ENCODE assay signal across 21 mouse cellular contexts in genomic region chr4:156023520-156023919, GRCm38 (mm10). TPM values are rescaled to one million over a fixed set of nuclear protein-coding genes. Genes with fewer than 3 reads are reported as not detected.
DNase-seq lines count a peak whose midpoint lies in the region; ATAC-seq and TF ChIP-seq lines count a peak whose summit lies in the region.
"Had no signal": no experiment of that assay in that cellular context is flagged by ENCODE, and none has a peak within 500 bp of the region (broad histone marks: within the 10 kb centered on the region; RNA-seq: fewer than 3 reads in every experiment).

No protein-coding gene starts in this region.

- H3K4me1 ChIP-seq in lung, adult 2 months (ENCODE audit: control insufficient read depth, insufficient read depth, low read length), result peaks cover 6% of the 10 kb centered on the region
- H3K4me1 ChIP-seq: forebrain, embryonic 13.5 days; hindbrain, embryonic 15.5 days had no signal

- no peak for TF ChIP-seq CTCF in lung, adult 2 months (IDR thresholded peaks at IDR 0.05; ENCODE audit: insufficient read depth, low read length)

- no peak overlapping the region for H3K4me3 ChIP-seq in lung, adult 2 months (replicated peaks; ENCODE audit: extremely low read depth, low read depth, low read length)
- H3K4me3 ChIP-seq: embryonic facial prominence, embryonic 13.5 days; forebrain, embryonic 13.5 days; heart, adult 2 months; heart, embryonic 12.5 days; hindbrain, embryonic 15.5 days had no signal

- WGBS in lung, adult 2 months, result 79% methylated on average over 9 of the region's 9 CpGs

- TF ChIP-seq POLR2A in lung, adult 2 months (IDR thresholded peaks at IDR 0.05; ENCODE audit: borderline replicate concordance, extremely low read depth, low read depth, low read length), result no peak

- DNase-seq in CD4-positive, CD25-positive, alpha-beta regulatory T cell, adult 2 months (ENCODE audit: low read depth, low spot score), result peak; percentile 59
- peak; percentile 44 for DNase-seq in naive thymus-derived CD4-positive, alpha-beta T cell, adult 2 months (ENCODE audit: low read depth)
- DNase-seq in thymus, postnatal 14 days, result peak; percentile 66
- DNase-seq in layer of hippocampus, adult 9-11 months, result no peak
- no peak for DNase-seq in lung, adult 2 months
- DNase-seq in ovary, postnatal 10 days (ENCODE audit: low spot score), result no peak
- DNase-seq: adrenal gland, adult 2 months; adrenal gland, postnatal 25 days; B cell, adult 2 months; cerebellum, adult 18-20 months; cerebellum, adult 9-11 months; cerebellum, postnatal 36 days; gastrocnemius, postnatal 14 days had no signal

- no peak for ATAC-seq in CD4-positive, CD25-positive, alpha-beta regulatory T cell, adult 4 months
- ATAC-seq: forebrain, embryonic 13.5 days; inflammation-experienced regulatory T-cells, adult 6 months had no signal

RNA-seq across cellular contexts. Expression of gene Tnfrsf18, which starts 2.4 kb away (rescaled TPM):
- 100 to 1,000 TPM; 745 to 823 TPM for polyA plus RNA-seq in CD4-positive, CD25-positive, alpha-beta regulatory T cell, adult 4 months (2017; shearing (Covaris generic))
- polyA plus RNA-seq in lung, adult 2 months (2012; rRNA removed), result 4.3 and 5.2 TPM in 2 replicates

RNA-seq across cellular contexts. Expression of gene Tnfrsf4, which starts 9.9 kb away (rescaled TPM):
- 1,000 to 10,000 TPM; 1,065 to 1,393 TPM for polyA plus RNA-seq in CD4-positive, CD25-positive, alpha-beta regulatory T cell, adult 4 months (2017; shearing (Covaris generic))
- 5.4 and 7.3 TPM in 2 replicates for polyA plus RNA-seq in lung, adult 2 months (2012; rRNA removed)

RNA-seq across cellular contexts. Expression of gene Sdf4, which starts 30.8 kb away (rescaled TPM):
- 100 to 1,000 TPM; 528 to 589 TPM for polyA plus RNA-seq in CD4-positive, CD25-positive, alpha-beta regulatory T cell, adult 4 months (2017; shearing (Covaris generic))
- polyA plus RNA-seq in lung, adult 2 months (2012; rRNA removed), result 54.3 and 63.6 TPM in 2 replicates

RNA-seq across cellular contexts. Expression of gene B3galt6, which starts 31.1 kb away (rescaled TPM):
- polyA plus RNA-seq in CD4-positive, CD25-positive, alpha-beta regulatory T cell, adult 4 months (2017; shearing (Covaris generic)), result 1 to 10 TPM in 1 of 2 experiments, under 1 TPM in 1; 0.92 to 1.3 TPM
- 6.1 and 7.4 TPM in 2 replicates for polyA plus RNA-seq in lung, adult 2 months (2012; rRNA removed)

RNA-seq across cellular contexts. Expression of gene Ttll10, which starts 35.7 kb away (rescaled TPM):
- polyA plus RNA-seq in CD4-positive, CD25-positive, alpha-beta regulatory T cell, adult 4 months (2017; shearing (Covaris generic)), result under 1 TPM; 0.35 to 0.81 TPM
- 5.8 and 7.2 TPM in 2 replicates for polyA plus RNA-seq in lung, adult 2 months (2012; rRNA removed)
- polyA plus RNA-seq: forebrain, embryonic 13.5 days; hindbrain, embryonic 11.5 days; hindbrain, embryonic 15.5 days had no signal

Comparison
In these comparisons a context has a peak if more than half of its experiments do, and no peak if none do; other contexts are left out.
1. DNase-seq: peak in CD4-positive, CD25-positive, alpha-beta regulatory T cell, adult 2 months (single experiment), naive thymus-derived CD4-positive, alpha-beta T cell, adult 2 months (single experiment) and thymus, postnatal 14 days (single experiment); none in layer of hippocampus, adult 9-11 months (single experiment), lung, adult 2 months (single experiment) and ovary, postnatal 10 days (single experiment).
2. RNA of gene Tnfrsf18, which starts 2.4 kb away (polyA plus RNA-seq): 745 to 823 TPM in CD4-positive, CD25-positive, alpha-beta regulatory T cell, adult 4 months; 4.3 to 5.2 TPM in lung, adult 2 months; every median in the first group is over 100 times any median in the second.
3. RNA of gene Tnfrsf4, which starts 9.9 kb away (polyA plus RNA-seq): 1,065 to 1,393 TPM in CD4-positive, CD25-positive, alpha-beta regulatory T cell, adult 4 months; 5.4 to 7.3 TPM in lung, adult 2 months; every median in the first group is over 100 times any median in the second.